Mouse (Mus musculus): ENCODE data around the gene Bmf.

- TF ChIP-seq CTCF (IDR thresholded peaks at IDR 0.05; ENCODE audit: low read depth) (no peak), EP300 (optimal IDR thresholded peaks at IDR 0.05) (no peak)
Measured at GRCm38 (mm10) chr2:118483032-118483431, 66.5 kb downstream of the Bmf start.

Measured in stomach, postnatal 0 days (tissue).